Mouse (Mus musculus) stomach, embryonic 14.5 days (tissue): ENCODE measurements at regions not wholly inside any gene's neighbourhood (a gene's known extent, or its start where the extent isn't known, plus 50 kb on each side); places are given as distances from the start of the nearest gene placed in this dataset.
"Not testable (repeated sequence)": the region's sequence is repeated elsewhere in the genome, so short reads cannot be mapped to it uniquely, and the experiment has no call there.

Experiments used
- ATAC-seq: fragments of 200-750 bp; cut with Nextera tagmentation; 2 replicates; pipeline ENCODE4 v1.8.0; 2017; ENCODE audit warnings: low read depth, moderate TSS enrichment; ENCODE audit not compliant: insufficient number of reproducible peaks, insufficient read depth, low FRiP score
- H3K27ac ChIP-seq: fragments of 300-500 bp; sonication (generic); 2 replicates; pipeline ENCODE4 v1.5.1; 2014; ENCODE audit warnings: mild to moderate bottlenecking, low read length, moderate library complexity, mixed read lengths
- H3K27me3 ChIP-seq: fragments of 300-500 bp; sonication (generic); 2 replicates; pipeline ENCODE4 v1.6.1; 2014; ENCODE audit warnings: low read length, control low read depth, mixed read lengths; ENCODE audit not compliant: control insufficient read depth, insufficient read depth
- H3K36me3 ChIP-seq: fragments of 300-500 bp; sonication (generic); 2 replicates; pipeline ENCODE4 v1.6.1; 2014; ENCODE audit warnings: mild to moderate bottlenecking, control low read depth, low read length, moderate library complexity, mixed read lengths; ENCODE audit not compliant: control insufficient read depth, insufficient read depth
- H3K4me1 ChIP-seq: fragments of 300-500 bp; sonication (generic); 2 replicates; pipeline ENCODE4 v1.6.1; 2014; ENCODE audit warnings: low read length, control low read depth, mixed read lengths; ENCODE audit not compliant: control insufficient read depth, insufficient read depth
- H3K4me2 ChIP-seq: fragments of 300-500 bp; sonication (generic); replicated peaks from 2 replicates; pipeline ENCODE4 v1.6.1; 2014; ENCODE audit warnings: low read depth, low read length, control low read depth
- H3K4me3 ChIP-seq: fragments of 300-500 bp; sonication (generic); 2 replicates; pipeline ENCODE4 v1.5.1; 2014; ENCODE audit warnings: low read depth, low read length, control low read depth
- H3K9ac ChIP-seq: fragments of 300-500 bp; sonication (generic); replicated peaks from 2 replicates; pipeline ENCODE4 v1.6.1; 2014; ENCODE audit warnings: low read depth, mild to moderate bottlenecking, control low read depth, low read length, moderate library complexity, mixed read lengths
- H3K9me3 ChIP-seq: fragments of 300-500 bp; sonication (generic); 2 replicates; pipeline ENCODE4 v1.6.1; 2016; ENCODE audit warnings: low read depth, low read length, control low read depth; ENCODE audit not compliant: control insufficient read depth
- WGBS: fragments of 180-500 bp; shearing (Covaris S2); extraction: QIAGEN DNeasy Blood & Tissue Kit; methylation state at CpG from one replicate; pipeline ENCODE4 v1.1.7; 2014; 5-methylcytosine and 5-hydroxymethylcytosine counted together

DNA sequence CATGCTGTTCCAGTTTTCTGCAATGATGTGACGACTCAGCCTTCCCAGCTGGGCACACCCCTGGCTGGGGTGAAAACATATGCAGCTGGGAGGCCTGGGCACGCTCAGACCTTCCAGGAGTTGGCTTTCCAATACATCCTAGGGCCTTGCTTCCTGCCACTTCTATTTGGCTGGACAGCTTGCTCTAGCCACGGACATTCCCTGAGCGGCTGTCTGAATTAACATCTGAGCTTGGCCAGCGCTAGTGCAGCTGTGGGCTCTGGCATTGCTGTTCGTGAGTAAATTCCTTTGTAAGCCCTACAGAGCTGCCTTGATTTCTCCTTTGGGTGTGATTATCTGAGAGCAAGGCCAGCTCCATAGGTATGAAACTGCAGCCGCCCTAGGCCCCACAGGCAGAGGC lies 78.2 kb upstream of the Tcf12 start:
- no peak for ATAC-seq
- WGBS: 83% methylated on average over 7 of the region's 7 CpGs

DNA sequence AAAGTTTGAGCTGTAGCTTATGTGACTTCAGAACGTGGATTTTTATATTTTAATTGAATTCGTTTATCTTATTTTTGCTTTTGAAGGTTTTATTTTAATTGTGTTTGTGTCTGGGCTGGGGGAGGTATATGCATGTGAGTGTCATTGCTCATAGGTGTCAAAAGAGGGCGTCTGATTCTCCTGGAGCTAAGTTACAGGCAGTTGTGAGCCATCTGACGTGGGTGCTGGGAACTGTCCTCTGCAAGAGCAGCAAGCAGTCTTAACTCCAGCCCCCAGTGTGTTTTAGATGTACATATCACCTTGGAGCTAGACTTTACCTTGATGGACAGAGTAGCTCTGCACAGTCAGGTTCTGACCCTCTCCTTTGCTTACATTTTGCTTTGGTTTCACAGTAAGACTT lies 79.0 kb upstream of the Tcf12 start:
- ATAC-seq: no peak
- Histone ChIP-seq H3K36me3 (no peaks in the 10 kb centered on the region), H3K9ac (no peak overlapping the region), H3K27me3 (no peaks in the 10 kb centered on the region), H3K4me1 (0 out of 2 replicates have a peak, but pooled peaks cover 2% of the 10 kb centered on the region), H3K4me3 (no peak overlapping the region), H3K9me3 (no peaks in the 10 kb centered on the region), H3K27ac (no peak overlapping the region), H3K4me2 (no peak overlapping the region)
- WGBS: 81% methylated on average over 4 of the region's 4 CpGs

More for the DNA sequence above, 78.2 kb upstream of the Tcf12 start:
- H3K9me3 ChIP-seq: no peaks in the 10 kb centered on the region
- no peaks in the 10 kb centered on the region for H3K27me3 ChIP-seq
- 0 out of 2 replicates have a peak, but pooled peaks cover 2% of the 10 kb centered on the region for H3K4me1 ChIP-seq
- H3K36me3 ChIP-seq: no peaks in the 10 kb centered on the region
- H3K27ac ChIP-seq: no peak overlapping the region
- H3K4me2 ChIP-seq: no peak overlapping the region
- no peak overlapping the region for H3K4me3 ChIP-seq
- H3K9ac ChIP-seq: no peak overlapping the region

DNA sequence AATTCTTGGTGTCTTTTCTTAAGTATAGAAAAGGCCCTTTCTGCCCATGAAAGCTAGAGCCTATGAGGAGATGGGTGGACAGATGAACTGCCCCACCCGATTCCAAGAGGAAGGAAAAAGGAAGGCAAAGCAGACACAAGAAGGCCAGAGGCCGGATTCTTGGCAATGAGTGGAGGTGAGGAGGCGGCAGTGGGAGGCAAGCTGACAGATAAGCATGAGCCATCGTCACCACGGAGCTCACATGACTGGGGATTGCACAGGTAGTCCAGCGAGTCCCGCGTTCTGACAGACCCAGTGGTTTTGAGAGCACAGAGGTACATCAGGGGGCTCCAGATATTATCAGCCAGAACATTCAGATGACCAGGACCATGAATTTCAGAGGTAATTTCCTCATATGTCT lies 79.4 kb upstream of the Tcf12 start:
- no peak overlapping the region for H3K9ac ChIP-seq
- no peak overlapping the region for H3K27ac ChIP-seq
- no peaks in the 10 kb centered on the region for H3K27me3 ChIP-seq
- ATAC-seq: no peak
- H3K4me2 ChIP-seq: no peak overlapping the region
- no peaks in the 10 kb centered on the region for H3K9me3 ChIP-seq
- 90% methylated on average over 8 of the region's 8 CpGs for WGBS
- no peak overlapping the region for H3K4me3 ChIP-seq
- H3K4me1 ChIP-seq: 0 out of 2 replicates have a peak, but pooled peaks cover 2% of the 10 kb centered on the region
- no peaks in the 10 kb centered on the region for H3K36me3 ChIP-seq

DNA sequence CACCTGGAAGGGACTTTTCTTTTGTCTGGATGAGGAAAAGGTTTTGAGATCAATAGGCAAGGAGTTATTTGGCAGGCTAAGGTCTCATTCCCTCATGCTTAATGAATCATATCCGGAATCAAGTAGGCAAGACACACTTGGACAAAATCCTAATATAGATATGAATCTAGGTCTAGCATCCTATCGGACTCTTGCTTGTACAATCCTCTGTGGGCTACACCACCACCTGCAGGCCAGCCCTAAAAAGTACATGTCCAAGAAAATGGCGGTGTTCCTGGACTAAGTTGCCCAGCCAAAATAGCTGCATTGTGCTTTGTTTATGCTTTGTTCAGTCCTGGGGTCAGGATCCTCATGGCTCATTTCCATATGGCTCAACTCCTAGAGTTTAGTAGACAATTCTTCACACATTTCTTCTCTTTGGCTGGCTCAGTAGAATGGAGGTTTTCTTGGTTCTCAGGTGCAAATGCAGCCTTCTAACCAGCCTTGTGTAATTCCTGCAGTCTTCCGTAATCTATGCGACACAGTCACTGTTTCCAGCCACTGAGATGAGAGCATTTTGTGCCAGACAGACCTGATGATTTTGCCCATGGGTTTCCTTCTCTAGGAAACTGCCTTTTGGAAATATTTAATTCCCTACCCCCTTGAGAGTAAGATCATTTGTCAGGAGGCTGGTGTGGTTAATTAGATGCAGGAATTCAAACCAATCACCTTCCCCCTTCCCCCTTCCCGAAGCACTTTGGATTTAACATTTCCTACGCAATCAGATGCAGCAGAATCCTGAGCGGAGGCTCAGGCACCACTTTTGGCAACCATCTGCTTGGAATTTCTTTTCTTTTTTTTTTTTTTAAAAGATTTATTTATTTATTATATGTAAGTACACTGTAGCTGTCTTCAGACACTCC lies 80.6 kb upstream of the Tcf12 start:
- H3K9ac ChIP-seq: no peak overlapping the region
- H3K4me3 ChIP-seq: no peak overlapping the region
- no peaks in the 10 kb centered on the region for H3K9me3 ChIP-seq
- H3K36me3 ChIP-seq: no peaks in the 10 kb centered on the region
- H3K4me2 ChIP-seq: no peak overlapping the region
- 0 out of 2 replicates have a peak, but pooled peaks cover 2% of the 10 kb centered on the region for H3K4me1 ChIP-seq
- 48% methylated on average over 8 of the region's 8 CpGs for WGBS
- no peaks in the 10 kb centered on the region for H3K27me3 ChIP-seq
- no peak for ATAC-seq
- H3K27ac ChIP-seq: no peak overlapping the region

DNA sequence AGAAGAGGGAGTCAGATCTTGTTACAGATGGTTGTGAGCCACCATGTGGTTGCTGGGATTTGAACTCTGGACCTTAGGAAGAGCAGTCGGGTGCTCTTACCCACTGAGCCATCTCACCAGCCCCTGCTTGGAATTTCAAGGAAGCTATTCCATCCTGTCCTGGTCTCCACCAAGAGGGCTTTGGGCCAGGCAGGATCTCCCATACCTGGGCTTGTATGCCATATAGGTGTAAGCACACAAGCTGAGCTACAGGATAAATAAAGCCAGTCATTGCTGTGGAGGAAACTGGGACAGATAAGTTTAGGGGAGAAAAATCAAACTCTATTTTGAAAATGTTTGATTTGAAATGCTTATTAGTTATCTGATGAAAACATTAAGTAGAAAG lies 81.3 kb upstream of the Tcf12 start:
- H3K9me3 ChIP-seq, H3K4me3 ChIP-seq, H3K27ac ChIP-seq, ATAC-seq, H3K27me3 ChIP-seq, H3K4me2 ChIP-seq, H3K36me3 ChIP-seq, H3K9ac ChIP-seq, H3K4me1 ChIP-seq: not testable (repeated sequence)
- 71% methylated on average over 1 of the region's 1 CpGs for WGBS

DNA sequence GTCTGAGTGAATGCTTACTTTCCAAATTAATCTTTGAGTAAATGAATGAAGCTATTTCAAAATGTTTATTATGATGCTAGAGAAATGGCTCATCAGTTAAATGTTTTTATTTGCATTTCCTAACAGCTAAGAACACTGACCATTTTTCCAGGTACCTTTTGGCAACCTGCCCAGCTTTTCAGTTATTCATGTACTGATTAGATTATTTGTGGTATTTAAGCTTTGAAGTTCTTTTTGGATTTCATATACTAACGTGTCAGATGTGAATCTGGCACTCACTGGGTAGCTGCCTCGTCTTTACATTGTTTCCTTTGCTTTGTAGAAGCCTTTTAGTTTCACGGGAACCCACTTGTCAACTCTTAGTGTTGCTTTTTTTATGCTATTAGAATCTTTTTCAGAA lies 79.3 kb upstream of the Zfp280d start:
- no peak for ATAC-seq
- no peaks in the 10 kb centered on the region for H3K36me3 ChIP-seq
- no peak overlapping the region for H3K4me3 ChIP-seq
- no peak overlapping the region for H3K9ac ChIP-seq
- WGBS: 61% methylated on average over 3 of the region's 3 CpGs
- H3K27ac ChIP-seq: no peak overlapping the region
- no peaks in the 10 kb centered on the region for H3K9me3 ChIP-seq
- H3K4me2 ChIP-seq: no peak overlapping the region
- H3K27me3 ChIP-seq: no peaks in the 10 kb centered on the region
- 0 out of 2 replicates have a peak, but pooled peaks cover 2% of the 10 kb centered on the region for H3K4me1 ChIP-seq

DNA sequence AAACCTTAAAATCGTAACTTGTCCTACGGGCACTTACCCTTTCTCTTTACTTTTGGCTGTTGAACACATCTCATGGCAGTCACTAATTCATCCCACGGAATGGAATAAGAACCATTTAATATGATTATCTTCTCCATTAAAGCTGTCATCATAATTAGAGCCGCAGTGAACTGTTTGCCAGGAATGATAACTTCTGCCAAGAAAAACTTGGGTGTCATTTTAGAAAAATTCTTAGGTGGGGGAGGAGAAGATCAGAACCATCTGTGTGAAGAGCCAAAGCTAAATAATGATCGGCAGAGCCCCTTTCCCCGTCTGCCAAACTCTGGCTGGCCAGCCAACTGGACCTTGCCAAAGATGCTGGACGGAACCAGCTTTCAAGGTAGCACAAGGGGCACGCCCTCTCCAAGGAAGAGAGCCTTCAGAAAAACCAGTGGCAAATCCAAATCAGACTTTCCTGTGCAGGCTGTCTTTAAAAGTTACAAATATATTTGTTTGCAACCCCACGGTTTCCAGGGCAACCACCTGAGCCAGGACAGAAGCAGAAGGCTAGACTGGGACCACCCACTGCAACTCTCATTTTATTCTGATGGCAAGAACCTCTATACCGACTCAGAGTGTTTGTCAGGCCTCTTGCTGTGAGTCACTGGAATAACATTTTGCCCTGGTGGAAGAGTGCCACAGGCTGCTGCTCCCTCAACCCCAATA lies 77.9 kb upstream of the Zfp280d start:
- H3K4me1 ChIP-seq: no peaks in the 10 kb centered on the region

DNA sequence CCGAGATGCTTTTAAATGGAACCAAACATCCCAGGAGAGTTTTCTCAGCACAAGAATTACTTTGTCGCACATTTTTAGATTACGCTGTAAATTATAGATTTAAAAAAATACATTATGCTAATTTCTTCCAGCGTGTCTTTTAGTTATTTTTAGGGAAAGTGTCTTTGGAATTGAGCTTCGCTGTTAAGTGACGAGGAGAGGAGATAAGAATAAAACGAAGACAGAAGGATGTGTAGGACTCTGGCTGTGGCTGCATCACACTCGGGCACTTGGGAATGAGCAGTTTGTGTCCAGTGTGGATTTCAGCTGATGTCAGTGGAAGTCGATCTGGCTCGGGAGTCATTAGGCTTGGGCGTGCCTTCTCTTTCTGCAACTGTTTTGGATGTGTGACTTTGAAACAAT lies 77.3 kb upstream of the Zfp280d start:
- Histone ChIP-seq H3K36me3 (no peaks in the 10 kb centered on the region), H3K4me1 (no peaks in the 10 kb centered on the region), H3K27me3 (no peaks in the 10 kb centered on the region), H3K4me3 (no peak overlapping the region), H3K9ac (no peak overlapping the region), H3K9me3 (no peaks in the 10 kb centered on the region), H3K4me2 (no peak overlapping the region), H3K27ac (no peak overlapping the region)
- no peak for ATAC-seq
- 83% methylated on average over 11 of the region's 11 CpGs for WGBS

More for the DNA sequence above, 77.9 kb upstream of the Zfp280d start:
- Histone ChIP-seq H3K9ac (no peak overlapping the region), H3K27ac (no peak overlapping the region), H3K27me3 (no peaks in the 10 kb centered on the region), H3K36me3 (no peaks in the 10 kb centered on the region), H3K4me2 (no peak overlapping the region), H3K9me3 (no peaks in the 10 kb centered on the region), H3K4me3 (no peak overlapping the region)
- ATAC-seq: no peak
- WGBS: 71% methylated on average over 10 of the region's 10 CpGs
